Mouse (Mus musculus): Measurements from ENCODE around the gene Tgfb1.
"Not testable (repeated sequence)": the region's sequence is repeated elsewhere in the genome, so short reads cannot be mapped to it uniquely, and the experiment has no call there.

Gene Tgfb1

DNA sequence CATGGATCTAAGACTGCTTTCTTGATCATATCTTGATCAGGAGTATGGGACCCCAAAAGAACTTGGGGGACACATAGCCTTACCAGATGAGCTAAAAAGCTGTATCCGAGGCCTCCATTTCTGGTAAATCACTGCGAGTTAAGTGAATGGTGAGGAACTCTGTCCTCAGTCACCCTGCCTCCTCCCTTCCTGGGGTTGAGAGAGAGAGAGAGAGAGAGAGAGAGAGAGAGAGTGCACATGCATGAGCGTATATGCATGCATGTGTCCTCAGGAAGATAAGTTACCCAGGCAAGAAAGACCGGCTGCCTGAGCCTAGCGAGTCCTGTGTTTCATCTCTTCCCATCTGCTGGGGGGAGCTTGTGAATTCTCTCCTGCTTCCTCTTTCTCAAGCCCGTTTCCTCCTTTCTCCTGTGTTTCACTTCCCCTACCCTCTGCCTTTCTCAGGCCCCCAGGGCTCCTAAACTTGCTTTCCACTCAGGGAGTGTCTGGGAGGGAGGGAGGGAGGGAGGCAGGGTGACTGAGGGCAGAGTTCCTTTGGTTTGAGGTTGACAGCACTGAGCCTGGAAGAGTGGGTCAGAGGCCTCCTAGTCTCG, 19.9 kb downstream of the Tgfb1 start:
- DNase-seq: no peak

DNA sequence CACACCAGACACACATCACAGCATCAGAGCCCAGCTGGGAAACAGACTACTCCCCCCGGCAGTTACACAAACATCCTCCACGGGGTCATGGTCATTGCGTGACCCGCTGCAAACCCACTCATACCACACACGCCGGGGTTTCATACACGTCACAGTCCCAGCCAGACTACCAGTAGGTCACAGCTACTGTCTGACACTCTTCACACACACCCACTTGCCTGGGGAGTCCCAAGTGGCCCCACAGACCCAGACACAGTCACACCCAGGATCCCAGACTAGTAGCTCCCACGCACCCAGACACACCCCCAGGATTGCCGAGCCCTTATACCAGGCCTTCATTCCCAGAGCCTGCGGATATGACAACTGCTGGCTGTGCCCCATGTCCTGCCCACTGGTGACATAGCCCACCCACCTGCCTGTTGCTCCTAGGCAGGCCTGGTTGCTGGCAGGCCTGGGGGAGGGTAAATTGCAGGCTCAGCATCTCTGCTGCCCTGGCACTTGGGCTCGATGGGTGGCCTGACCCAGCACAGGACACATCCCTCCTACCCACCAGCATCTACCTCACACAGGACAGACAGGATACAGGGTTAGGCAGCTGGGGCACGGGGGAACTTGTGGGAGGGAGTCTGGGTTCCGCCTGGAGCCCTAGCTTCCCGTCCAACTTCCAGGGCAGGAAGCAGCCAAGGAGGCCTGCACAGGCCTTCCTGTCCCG, 20.9 kb downstream of the Tgfb1 start:
- DNase-seq: peak in 1 of 2 experiments; percentile 19

DNA sequence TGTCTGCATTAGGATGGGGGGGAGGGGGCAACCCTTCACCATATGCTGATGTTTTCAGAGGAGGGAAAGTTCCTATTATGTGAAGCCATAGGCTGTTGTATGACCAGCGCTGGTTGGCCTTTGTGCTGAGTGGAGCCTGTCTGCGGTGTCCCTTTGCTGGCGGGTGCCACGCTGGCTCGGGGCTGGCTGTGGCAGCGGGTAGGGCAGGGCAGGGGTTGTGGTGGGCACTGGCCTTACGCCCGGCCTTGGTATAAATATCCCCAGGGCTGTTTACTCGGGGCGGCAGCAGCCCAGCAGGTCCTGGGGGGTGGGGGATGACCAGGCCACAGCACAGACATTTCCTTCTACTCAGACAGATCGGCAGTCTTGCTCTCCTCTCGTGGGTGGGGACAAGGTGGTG, 23.2 kb downstream of the Tgfb1 start:
- DNase-seq: peak in 1 of 2 experiments; percentile 25

DNA sequence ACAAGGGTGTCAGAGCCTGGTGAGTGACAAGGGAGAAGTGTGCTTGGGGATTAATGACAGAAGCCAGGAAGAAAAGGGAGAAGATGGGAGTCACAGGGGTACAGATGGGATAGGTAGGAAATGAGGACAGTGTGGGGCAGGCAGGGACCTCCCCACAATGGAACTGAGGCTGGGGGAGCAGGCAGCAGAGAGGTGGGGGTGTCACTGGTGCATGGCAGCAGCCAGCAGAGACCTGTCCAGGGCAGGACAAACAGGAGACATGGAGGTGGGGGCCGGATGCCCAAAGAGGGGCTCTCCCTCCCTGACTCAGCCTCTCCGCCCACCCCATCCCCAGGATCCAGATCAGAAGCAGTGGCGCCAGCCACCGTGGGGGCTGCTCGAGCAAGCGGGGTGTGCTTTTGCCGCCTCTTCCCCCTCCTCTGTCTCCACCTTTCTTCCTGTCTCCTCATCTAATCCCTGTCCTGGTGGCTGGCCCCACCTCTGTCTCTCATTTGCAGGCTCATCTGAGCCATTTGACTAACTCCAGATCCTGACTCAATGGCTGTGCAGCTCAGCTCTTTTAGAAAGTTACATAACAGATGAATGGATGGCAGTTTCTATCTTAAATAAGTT, 23.8 kb downstream of the Tgfb1 start:
- DNase-seq: peak in 1 of 2 experiments; percentile 40

DNA sequence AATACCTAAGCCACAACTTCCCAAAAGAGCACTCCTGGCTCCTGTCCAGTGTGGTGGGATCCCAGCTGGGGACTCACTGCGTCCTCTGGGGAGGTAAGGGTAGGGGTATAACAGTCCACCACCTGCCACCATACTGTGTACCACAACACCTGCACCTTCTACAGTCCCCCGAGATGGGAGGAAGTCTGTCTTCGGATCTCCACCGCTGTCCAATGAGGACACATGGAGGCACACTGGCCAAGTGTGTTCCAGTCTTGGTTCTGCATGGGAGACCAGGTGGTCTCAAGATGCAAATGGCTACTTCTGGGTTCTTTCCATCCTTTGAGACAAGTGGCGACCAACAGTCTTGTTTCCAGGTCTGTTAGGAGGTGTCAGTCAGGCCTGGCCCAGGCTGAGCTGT, 24.4 kb downstream of the Tgfb1 start:
- no peak for DNase-seq

DNA sequence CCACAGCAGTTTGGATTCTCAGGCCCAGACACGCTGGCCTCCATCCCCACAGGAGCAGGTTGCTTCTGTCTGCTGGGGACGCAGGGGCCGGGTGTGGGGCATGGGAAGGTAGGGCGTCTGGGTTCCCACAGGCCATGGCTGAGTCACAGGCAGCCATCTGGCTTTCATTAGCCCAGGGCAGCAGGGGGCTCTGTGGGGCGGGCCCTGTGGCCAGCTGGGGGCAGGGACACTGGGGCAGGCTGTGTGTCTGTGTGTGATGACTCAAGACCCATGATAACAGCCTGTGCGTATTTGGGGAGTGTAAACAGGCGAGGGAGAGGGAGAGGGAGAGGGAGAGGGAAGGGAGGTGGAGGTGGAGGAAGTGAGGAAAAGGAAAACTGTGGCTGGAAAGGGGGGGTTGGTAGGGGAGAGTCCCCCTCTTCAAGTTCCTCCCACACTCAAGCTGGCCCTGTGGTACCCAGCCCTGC, 25.0 kb downstream of the Tgfb1 start:
- peak in 1 of 2 experiments; percentile 22 for DNase-seq

DNA sequence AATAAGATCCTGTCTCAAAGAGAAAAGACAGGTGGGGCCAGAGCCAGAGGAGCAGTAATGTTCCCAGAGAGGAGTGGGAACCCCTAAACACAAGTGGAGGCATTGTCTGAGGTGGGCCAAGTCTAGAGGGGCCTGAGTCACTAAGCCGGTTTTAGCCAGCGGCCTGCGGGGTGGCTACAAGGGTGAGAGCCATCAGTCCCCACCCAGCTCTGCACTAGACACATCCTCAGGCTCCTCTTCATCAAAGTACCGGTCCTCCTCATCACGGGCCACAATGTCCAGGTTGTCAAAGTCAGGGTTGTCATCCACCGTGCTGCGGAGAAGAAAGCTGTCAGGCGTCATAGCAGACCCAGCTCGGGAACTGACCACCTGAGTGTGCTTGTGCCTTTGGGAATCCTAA, 26.0 kb downstream of the Tgfb1 start:
- no peak for DNase-seq

DNA sequence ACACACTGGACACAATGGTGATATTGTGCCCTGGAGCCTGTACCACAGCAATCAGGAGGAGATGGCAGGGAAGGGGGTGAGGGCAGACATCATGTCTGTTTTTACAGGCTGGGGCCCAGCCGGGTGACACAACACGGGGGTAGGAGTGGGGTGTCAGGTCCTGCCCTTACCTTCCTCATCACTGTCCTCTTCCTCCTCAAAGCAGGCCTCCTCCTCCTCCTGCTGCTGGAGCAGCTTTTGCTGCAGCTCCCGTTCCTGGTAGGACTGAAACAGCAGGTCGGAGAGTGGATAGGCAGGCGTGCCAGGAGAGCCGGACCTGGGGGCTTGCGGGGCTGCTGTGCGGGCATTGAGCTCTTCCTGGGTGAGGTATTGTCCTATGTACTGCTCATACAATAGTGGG, 27.8 kb downstream of the Tgfb1 start:
- DNase-seq: no peak

DNA sequence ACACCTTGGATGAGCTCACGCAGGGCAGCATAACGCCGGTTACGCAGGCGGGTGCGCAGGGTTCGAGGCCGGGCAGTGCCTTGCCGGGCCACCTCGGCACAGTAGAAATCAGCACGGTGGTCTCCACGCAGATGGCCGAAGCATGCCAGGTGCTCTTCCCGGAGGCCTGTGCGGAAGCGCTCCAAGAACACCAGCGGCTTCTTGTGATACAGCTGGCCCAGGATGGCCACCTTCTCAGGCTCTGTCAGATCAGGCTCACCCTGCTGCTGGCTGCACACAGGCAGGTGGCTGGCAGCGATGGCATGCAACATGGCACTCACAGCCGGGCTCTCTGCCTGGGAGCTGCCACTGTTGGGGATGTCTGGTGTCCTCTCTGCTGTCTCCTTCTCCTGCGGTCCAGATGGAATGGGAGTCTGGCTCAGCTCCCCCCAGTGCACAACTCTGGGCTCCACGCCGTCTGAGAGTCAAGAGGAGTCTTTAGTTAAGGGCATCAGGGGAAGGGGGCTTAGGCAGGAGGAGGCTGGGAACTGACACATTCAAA, 29.0 kb downstream of the Tgfb1 start:
- no peak for DNase-seq

DNA sequence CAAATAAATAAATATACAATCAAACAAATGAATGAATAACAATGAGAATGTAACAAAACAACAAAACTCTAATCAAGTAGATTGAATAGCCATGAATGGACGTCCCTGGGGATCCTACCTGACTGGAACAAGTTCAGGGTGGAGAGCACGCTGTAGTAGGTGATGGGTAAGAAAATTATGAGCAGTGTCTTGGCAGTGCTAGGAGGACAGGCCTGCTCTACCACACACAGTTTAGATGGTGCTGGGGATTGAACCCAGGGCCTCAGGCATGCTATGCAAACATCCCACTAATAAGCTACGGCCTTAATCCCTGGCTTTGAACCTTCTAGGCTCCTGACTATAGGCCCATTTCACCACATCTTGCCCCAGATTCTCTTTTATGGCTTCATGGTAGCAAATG, 30.7 kb downstream of the Tgfb1 start:
- DNase-seq: no peak

DNA sequence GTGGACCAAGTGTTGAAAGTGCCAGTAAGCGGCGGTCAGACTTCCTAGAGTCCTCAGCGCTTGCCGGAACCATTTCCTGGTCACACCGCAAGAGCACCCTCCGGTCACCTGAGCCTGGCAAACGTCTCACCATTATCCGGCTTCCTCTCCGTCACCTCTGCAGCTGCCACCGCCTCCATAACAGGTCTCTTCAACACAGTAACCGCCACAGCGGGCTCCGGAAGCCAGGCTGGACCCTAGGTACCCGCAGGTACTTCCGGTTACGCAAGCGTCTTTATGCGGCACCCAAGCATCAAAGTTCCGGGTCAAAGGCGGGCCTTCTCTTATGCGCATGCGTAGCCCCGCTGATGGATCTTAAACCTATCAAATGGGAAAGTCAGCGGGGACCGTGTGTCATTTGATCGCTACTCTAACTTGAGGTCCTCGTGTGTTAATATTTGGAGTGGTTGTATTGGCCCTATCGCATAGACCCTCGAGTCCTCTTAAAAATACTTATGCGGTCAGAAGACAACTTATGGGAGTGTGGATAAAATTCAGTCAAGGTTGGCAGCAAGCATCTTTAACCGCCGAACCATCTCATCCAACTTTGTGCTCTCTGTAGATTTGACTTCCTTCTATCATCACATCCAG, 32.1 kb downstream of the Tgfb1 start, which contains the start of gene Ccdc97:
Ccdc97 (minus strand) TSS at position 301 of the 630 bp plus-strand sequence.
- peak; percentile 87 to 91 for DNase-seq

DNA sequence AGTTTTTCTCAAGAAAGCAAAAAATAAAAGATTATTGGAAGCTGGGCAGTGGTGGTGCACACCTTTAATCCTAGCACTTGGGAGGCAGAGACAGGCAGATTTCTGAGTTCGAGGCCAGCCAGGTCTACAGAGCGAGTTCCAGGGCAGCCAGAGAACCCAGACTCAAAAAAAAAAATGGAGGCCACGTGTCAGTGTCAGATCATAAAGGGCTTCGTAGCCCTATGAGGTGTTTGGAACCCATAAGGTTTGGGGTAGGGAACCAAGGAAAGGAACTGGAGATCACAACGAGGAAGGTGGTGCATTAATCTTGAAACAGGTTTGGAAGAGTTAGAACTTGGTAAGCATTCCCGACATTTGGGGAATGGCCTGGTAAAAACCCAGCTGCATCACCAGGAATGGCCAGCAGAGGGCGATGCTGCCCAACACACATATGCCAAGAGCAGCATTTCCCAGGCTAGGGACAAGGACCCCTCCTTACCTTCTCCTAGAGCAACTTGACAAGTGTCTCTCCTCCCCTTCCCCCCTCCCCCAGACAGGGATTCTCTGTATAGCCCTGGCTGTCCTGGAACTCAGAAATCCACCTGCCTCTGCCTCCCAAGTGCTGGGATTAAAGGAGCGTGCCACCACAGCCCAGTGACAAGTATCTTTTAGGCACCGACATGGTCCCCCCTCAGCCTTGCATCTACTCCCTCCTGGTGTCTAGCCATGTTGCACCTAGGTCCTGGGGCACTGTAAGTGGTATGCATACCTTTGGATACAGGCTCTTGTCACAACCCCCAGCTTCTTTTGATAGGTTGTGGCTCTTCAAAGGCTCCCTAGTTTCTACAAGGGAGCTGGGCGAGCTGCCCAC, 33.2 kb downstream of the Tgfb1 start:
- DNase-seq: peak; percentile 68

DNA sequence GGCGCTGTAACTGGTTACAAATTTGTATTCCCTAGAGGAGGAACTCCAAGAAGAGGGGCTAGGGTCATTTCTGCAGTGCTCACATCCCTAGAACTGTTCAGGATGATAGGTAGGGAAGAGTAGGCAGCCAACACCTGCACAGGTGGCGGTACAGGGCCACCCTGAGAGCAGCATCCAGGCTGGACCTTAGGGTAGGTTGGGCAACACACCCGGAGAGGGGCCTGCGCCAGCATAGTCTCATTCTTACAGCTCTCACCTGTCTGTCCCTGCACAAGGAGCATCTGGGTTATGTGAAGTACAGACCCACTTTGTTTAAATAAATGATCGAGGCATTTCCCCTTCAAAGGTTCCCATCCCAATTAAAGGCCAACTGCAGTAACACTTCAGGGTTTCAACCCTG, 34.0 kb downstream of the Tgfb1 start:
- no peak for DNase-seq

DNA sequence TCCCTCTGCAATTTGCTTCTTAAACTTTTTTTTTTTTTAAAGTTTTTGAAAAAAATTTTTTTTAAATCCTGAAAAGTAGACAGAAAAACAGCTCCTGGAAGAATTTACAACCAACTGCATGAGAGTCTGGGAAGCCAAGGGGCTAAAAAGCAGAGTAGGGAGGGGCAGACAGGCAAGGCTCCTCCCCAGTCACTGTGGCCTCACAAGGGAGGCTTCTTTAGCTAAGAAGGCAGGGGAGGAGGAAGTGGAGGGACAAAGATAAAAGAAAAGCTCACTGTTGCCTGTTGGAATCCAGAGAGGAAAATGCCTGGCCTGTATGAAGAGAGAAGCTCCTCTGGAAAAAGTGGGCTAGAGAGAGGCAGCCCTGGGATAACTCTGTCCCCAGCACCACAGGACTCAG, 35.0 kb downstream of the Tgfb1 start:
- DNase-seq: not testable (repeated sequence)

DNA sequence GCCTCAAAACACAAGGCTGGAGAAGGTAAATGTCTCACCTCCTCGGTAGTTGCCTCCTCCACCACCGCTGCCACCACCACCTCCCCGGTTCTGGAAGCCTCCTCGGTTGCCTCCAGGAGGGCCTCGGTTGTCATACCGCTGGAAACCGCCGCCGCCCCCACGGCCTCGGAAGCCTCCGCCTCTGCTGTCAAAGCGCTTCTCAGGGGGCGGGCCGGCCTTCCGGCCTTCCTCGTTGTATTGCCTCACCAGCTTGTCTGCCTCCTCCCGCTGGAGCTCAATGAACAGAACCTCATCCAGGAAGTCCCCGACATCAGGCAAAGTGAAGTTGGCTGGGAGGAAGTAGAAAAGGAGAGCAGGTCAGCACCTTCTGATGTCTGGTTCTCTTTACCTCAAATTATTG, 39.1 kb downstream of the Tgfb1 start:
- DNase-seq: peak in 1 of 2 experiments; percentile 22

DNA sequence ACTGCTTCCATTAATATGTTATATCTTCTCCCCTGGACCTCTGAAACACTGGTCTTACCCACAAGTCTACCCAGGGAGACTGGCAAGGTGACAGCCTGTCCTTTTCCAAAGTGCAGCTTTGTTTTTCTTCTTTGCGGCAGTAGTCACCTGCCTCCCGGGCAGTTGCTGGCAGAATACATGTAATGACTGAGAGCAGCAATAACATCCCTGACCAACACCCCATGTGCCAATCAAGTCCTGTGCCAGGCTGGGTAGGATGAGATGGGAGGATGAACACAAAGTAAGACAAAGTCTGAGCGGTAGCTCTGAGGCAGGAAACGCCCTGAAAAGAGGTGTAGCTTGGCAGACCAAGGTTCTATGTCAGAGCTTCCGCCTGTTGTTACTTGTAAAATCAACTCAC, 41.0 kb downstream of the Tgfb1 start:
- no peak for DNase-seq

DNA sequence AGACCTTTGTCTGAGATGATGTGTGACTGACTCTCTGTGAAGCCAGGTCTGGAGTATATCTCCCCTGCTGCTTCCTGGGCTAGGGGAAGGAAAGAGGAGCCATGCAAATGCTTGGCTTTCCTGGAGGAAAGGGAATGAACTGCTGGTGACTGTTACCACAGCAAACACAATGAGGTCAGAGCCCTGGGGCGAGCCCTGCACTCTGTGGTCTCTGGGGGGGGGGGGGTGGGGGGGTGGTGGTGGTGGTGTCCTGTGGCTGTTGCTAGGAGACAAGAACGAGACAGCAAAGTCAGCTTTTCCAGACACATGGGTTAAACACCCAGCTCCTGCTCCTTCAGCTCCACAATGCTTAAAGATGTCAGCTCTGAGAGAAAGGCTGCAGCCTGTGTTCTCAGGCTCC, 42.6 kb downstream of the Tgfb1 start:
- DNase-seq: no peak

DNA sequence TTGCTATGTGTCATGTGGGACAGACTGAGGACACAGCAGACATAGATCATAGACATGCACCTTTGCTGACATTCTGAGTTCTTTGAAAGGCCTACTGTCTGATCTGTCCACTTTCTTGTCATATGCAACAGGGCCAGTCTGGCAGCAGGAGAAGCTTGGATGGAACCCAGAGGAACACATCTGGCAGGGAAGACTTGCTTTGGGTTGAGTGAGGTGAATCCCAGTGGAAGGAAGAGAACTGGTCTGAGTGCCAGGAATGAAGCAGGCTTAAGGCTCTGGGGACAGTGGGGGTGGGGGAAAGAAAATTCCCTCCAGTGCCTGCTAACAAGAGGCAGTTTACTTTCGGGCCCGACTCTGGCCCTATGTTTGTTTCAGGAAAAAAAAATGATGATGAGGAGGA, 43.1 kb downstream of the Tgfb1 start:
- DNase-seq: no peak

DNA sequence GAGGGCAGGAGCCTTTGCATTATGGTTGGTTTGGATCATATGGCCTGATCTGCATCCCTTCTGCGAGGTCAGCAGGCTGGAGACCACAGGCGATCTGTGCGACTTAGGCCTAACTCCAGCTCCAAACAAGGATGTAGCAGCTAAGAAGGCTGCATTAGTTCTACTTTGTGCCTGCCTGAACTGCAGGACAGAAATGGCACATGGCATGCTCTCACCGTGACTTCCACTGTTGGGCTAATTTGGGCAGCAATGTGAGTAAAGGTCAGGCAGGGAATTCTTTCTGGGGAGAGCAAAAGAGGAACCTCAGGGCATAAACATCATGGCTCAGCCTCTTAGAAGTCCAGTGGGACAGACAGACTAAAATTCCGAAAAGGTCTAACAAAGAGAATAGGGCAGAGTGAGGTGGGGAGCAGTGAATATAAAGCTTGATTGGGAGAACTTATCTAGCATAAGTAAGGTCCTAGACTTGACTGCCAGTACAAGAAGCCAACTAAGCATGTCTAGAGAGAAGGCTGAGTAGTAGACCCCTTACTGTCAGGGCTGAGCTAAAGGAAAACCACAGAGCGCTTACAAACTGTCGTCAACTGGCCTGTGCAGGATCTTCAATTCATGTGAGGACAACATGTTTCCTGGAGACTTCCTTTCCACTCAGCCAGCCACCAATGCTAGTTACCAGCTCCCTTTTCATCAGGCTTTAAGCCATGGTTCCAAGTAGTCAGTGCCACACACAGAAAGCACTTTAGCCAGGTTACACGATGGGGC, 44.7 kb downstream of the Tgfb1 start:
- no peak for DNase-seq

DNA sequence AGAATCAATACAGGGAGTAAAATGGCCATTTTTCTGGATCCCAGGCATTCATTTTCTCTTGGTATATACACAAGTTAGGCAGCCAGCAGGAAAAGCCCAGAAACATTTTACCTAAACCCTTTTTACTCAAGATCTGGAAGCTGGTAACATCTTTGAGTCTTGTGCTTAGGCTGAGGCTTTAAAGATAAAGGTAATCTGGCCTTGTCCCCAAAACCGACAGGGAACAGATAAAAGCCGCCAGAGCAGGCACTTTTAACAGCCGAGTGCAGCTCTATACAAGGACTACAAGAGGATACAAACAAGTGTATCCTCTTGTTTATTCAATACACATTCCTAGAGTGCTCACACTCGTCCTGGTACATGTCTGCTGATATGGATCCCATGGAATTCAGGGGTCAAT, 48.2 kb downstream of the Tgfb1 start:
- no peak for DNase-seq

DNA sequence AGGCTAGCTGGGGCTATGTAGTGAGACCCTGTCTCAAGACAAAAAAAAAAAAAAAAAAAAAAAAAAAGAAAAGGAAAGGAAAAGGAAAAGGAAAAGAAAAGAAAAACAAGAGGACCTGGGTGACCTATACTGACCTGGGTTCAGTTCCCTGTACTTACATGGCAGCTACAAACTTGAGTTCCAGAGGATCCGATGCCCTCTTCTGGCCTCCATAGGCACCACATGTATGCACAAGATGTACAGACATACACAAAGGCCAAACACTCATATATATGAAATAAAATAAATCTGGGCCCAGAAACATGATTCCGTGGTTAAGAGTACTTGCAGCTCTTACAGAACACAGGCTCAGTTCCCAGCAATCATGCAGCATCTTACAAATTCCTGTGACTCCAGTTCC, 50.1 kb downstream of the Tgfb1 start:
- DNase-seq: no peak

DNA sequence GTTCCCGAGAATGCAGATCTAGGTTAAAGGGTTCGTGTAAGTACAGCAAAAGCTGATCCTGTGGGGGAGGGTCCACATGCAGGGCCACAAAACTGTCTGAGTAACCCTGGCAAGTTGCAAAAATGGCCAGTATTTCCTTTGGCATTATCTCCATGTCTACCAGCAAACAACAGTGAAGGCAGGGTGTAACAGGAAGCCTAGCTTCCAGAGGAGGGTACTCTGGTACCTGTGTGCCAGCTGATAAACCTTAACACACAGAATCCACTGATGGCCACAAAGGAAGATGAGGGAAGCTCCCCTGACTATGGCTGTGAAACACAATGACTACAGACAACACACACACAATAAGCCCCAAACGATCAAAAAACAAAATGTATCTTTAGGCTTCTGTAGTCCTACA, 51.5 kb downstream of the Tgfb1 start:
- no peak for DNase-seq

Data from thymus, postnatal 36 days (tissue).